Mouse (Mus musculus) T-helper 17 cell (primary cell): Measurements from ENCODE around the gene Apex2.

ENCODE experiments used
- in situ Hi-C, 2 experiments: fragments of 300-600 bp; cut with MboI, MseI; formaldehyde crosslinking; loops; 1 replicate in 1 of 2; 2 replicates in 1 of 2; pipeline ENCODE4 v1.15.1; 2025; ENCODE audit warnings: high pct_unique_total_duplicates in 2 of 2

Apex2 gene

DNA sequence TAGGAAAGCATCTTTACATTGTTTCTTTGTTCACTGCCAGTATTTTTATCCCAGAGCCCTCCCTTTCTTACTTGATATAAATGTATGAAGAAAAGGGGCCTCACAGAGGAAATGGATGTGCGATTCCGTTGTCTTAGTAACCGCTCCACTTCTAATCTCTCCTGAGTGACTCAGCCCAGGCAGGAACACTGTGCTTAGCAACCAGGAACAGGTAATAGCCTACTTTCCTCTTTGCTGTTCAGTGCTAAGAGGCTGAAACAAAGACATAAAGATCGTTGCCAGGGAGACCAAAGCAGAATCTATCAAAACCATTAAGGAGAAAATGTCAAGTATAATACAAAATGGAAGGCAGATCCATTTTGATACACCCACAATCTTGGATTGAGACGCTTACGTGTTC is 81.0 kb downstream of the Apex2 start:
- in situ Hi-C loops: loop anchor here (5.0 to 25.0 kb wide), 3 partner anchors 49 to 1636 kb away; partner anchors contain the start of gene Iqsec2 (in 1 of the 2)

DNA sequence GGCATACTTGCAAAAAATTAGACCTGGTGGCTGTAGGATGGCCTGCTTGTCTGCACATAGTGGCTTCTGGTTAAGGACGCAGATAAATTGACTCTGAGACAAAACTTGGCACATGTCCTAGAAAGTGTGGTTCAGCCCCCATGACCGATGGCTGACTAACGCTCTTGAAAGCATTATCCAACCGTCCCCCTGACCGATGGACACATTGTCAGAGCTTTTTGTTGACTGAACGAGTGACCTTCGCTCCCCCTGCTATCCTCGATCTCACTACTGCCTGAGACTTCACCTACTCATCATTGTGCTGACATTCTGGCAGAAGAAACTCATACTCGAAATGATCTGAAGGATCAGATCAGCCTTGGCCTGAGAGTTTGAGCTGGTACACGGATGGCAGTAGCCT is 101.9 kb downstream of the Apex2 start:
- in situ Hi-C loops: loop anchor here in 1 of 2 experiments (25.0 kb wide), 2 partner anchors 324 to 1649 kb away; partner anchors contain the start of genes Iqsec2 and Maged2

GRCm38 (mm10) chrX:150486314-150487030 is 103.2 kb downstream of the Apex2 start:
- in situ Hi-C loops: loop anchor here in 1 of 2 experiments (25.0 kb wide), 2 partner anchors 326 to 1651 kb away; partner anchors contain the start of genes Iqsec2 and Maged2

DNA sequence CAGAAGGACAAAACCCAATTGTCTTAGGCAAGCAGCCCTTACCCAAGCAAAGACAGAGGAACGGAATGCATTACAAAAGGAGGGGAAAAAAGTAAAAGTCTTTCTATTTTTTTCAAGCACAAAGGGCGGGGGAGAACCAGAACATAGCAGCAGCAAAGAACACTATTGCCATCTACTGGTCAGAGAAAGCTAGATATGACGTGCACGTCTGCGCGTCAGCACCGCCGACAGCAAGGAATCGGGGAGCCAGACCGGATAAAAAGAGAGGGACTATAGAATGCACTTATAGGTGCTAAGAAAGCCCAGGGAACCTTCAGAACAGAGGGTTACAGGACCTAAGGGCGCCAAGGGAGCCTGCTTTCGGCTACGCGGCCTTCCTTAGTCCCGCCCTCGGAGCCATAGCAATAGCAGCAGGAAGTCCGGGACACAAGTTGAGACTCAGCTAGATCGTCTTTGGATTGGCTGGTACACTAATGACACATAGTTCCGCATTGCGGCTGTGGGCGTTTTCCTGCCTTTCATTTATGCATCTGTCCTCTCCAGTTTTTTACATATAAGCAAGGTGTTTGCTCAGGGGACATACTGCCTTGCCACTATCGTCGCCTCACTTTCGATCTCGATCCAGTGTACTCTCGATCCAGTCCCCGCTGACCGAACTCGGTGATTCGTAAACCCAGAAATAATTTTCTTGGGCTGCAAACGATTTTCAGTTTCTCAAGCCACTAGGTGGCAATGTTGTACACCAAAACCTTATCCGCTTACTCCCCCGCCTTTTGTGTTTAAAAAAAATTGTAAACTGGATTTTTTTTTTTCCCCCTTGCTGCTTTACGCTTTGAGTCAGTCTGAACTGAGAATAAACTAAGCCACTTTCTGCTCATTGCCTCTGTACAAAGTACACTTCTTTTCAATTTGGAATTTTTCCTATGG is 111.6 kb downstream of the Apex2 start:
- in situ Hi-C loops: loop anchor here in 1 of 2 experiments (25.0 kb wide), 2 partner anchors 334 to 1659 kb away; partner anchors contain the start of genes Iqsec2 and Maged2

GRCm38 (mm10) chrX:150471416-150471815 is 118.3 kb downstream of the Apex2 start:
- in situ Hi-C loops: loop anchor here in 1 of 2 experiments (25.0 kb wide), 1 partner anchor 709 kb away; no protein-coding TSS in a partner anchor
